8 mouse cellular contexts compared by ENCODE assay signal in the genomic region with DNA sequence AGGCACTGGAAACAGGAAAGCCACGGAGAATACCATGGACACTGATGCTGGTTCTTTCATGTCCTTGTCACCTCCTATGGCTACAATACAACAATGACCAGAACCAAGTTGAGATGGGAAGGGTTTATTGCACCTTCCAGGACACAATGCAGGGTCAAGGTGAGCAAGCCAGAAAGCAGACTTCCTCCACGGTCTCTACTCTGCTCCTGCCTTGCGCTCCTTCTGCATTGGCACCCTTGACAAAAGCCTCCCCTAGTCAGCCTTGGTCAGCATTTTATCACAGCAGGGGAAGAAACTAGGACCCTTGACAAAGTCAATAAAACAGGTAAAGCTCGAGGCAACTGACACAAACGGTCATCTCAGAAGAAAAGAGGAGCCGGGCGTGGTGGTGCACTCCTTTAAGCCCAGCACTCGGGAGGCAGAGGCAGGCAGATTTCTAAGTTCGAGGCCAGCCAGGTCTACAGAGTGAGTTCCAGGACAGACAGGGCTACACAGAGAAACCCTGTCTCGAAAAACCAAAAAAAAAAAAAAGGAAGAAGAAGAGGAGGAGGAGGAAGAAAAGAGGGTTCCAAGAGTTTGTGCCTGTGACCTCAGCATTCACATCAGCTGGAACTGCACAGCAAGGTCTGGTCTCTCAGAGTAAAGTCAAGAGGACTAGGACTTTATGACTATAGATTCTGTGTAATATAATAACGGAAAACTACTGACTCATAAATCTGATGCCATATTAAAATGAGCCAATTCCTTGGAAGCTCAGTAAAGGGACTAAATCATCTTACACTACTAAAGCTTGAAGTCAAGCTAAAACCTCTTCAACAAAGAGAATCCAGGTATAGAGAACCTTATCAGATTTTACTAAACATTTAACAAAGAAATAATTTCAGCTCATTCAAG. TPM values are rescaled to one million over a fixed set of nuclear protein-coding genes. Genes with fewer than 3 reads are reported as not detected.
DNase-seq lines count a peak whose midpoint lies in the region.
"Not testable (repeated sequence)": the region's sequence is repeated elsewhere in the genome, so short reads cannot be mapped to it uniquely, and the experiment has no call there.

No protein-coding gene starts in this region.

- H3K36me3 ChIP-seq in forebrain, embryonic 10.5 days (replicated peaks), result not testable (repeated sequence)

- H3K27me3 ChIP-seq in forebrain, embryonic 10.5 days (ENCODE audit: poor library complexity, severe bottlenecking), result not testable (repeated sequence)

- H3K27ac ChIP-seq in forebrain, embryonic 10.5 days, result not testable (repeated sequence)

- H3K4me1 ChIP-seq in forebrain, embryonic 10.5 days, result not testable (repeated sequence)

- peaks cover 15% of the 10 kb centered on the region for H3K9me3 ChIP-seq in forebrain, embryonic 10.5 days

- DNase-seq in adrenal gland, adult 8-10 months, result peak; percentile 63
- DNase-seq in forebrain, embryonic 10.5 days (ENCODE audit: extremely low spot score, low spot score), result peak; percentile 32
- DNase-seq in heart, adult 9 months (ENCODE audit: low spot score in 2 of 2), result peak; percentile 81
- peak; percentile 66 for DNase-seq in kidney, adult 11 months
- peak; percentile 67 for DNase-seq in left cerebral cortex, postnatal 14 days (ENCODE audit: low spot score in 2 of 2)
- DNase-seq in lung, postnatal 25 days (ENCODE audit: low spot score), result peak; percentile 70
- peak; percentile 62 for DNase-seq in right cerebral cortex, adult 18-20 months
- DNase-seq in urinary bladder, adult 2 months (ENCODE audit: low spot score), result peak; percentile 97

- WGBS in forebrain, embryonic 10.5 days, result 87% methylated on average over 11 of the region's 11 CpGs

- not testable (repeated sequence) for H3K4me3 ChIP-seq in forebrain, embryonic 10.5 days

- intact Hi-C loops in left cerebral cortex, postnatal 14 days (cut with DNase I), result loop anchor here (2.0 kb wide), 1 partner anchor 17 kb away; no protein-coding TSS in a partner anchor

RNA-seq across cellular contexts. Expression of gene Sfi1, which starts 19.6 kb away (rescaled TPM):
- total RNA-seq in adrenal gland, adult 8-10 months (2022), result 100 to 1,000 TPM in 2 of 4 experiments, 10 to 100 TPM in 2; 71.9 to 122 (median 93.1) TPM
- polyA plus RNA-seq in forebrain, embryonic 10.5 days (2016; fragmentation: Nextera tagmentation; extraction: Ambion mirVana), result 13.4 and 13.7 TPM in 2 replicates
- total RNA-seq in left cerebral cortex, postnatal 14 days (2021), result 10 to 100 TPM; 43.2 to 49.5 TPM
- 27.2 and 38.1 TPM in 2 replicates for polyA plus RNA-seq in urinary bladder, adult 2 months (2012; rRNA removed)

RNA-seq across cellular contexts. Expression of gene Eif4enif1, which starts 28.5 kb away (rescaled TPM):
- total RNA-seq in adrenal gland, adult 8-10 months (2022), result 10 to 100 TPM; 46.4 to 69.5 (median 53.9) TPM
- polyA plus RNA-seq in forebrain, embryonic 10.5 days (2016; fragmentation: Nextera tagmentation; extraction: Ambion mirVana), result 59.0 and 60.4 TPM in 2 replicates
- total RNA-seq in left cerebral cortex, postnatal 14 days (2021), result 10 to 100 TPM; 59.0 to 67.2 TPM
- 49.4 and 50.8 TPM in 2 replicates for polyA plus RNA-seq in urinary bladder, adult 2 months (2012; rRNA removed)

Comparison
In these comparisons a context has a peak if more than half of its experiments do, and no peak if none do; other contexts are left out.
1. DNase-seq: peak in every context shown above with its lines; median percentile 97 in urinary bladder, adult 2 months; 81 in heart, adult 9 months; 70 in lung, postnatal 25 days; 67 in left cerebral cortex, postnatal 14 days; 66 in kidney, adult 11 months; 63 in adrenal gland, adult 8-10 months; 62 in right cerebral cortex, adult 18-20 months; 32 in forebrain, embryonic 10.5 days.